Mouse (Mus musculus) lung, postnatal 0 days (tissue): ENCODE results near the gene Hacl1. TPM values are rescaled to one million over a fixed set of nuclear protein-coding genes. Genes with fewer than 3 reads are reported as not detected.

ENCODE experiments used
- ATAC-seq: fragments of 200-750 bp; cut with Nextera tagmentation; 2 replicates; pipeline ENCODE4 v1.8.0; 2017; ENCODE audit warnings: moderate library complexity
- DNase-seq: peaks from one replicate; pipeline ENCODE4 v3.0.0-alpha.2; 2016; ENCODE audit warnings: low spot score
- H3K27ac ChIP-seq: fragments of 300-500 bp; sonication (generic); 2 replicates; pipeline ENCODE4 v1.5.1; 2014; ENCODE audit warnings: antibody characterized with exemption, mild to moderate bottlenecking, low read length, mixed read lengths
- H3K27me3 ChIP-seq: fragments of 300-500 bp; sonication (generic); replicated peaks from 2 replicates; pipeline ENCODE4 v1.6.1; 2014; ENCODE audit warnings: low read length, mixed read lengths; ENCODE audit not compliant: insufficient read depth
- H3K36me3 ChIP-seq: fragments of 300-500 bp; sonication (generic); 2 replicates; pipeline ENCODE4 v1.6.1; 2014; ENCODE audit warnings: low read length, mixed read lengths; ENCODE audit not compliant: insufficient read depth
- H3K4me1 ChIP-seq: fragments of 300-500 bp; sonication (generic); 2 replicates; pipeline ENCODE4 v1.6.1; 2014; ENCODE audit warnings: antibody characterized with exemption, low read depth, low read length, mixed read lengths; ENCODE audit not compliant: insufficient read depth
- H3K4me2 ChIP-seq: fragments of 300-500 bp; sonication (generic); replicated peaks from 2 replicates; pipeline ENCODE4 v1.6.1; 2014; ENCODE audit warnings: low read depth, mild to moderate bottlenecking, low read length, moderate library complexity, mixed read lengths
- H3K4me3 ChIP-seq: fragments of 300-500 bp; sonication (generic); 2 replicates; pipeline ENCODE4 v1.5.1; 2014; ENCODE audit warnings: low read depth, low read length
- H3K9ac ChIP-seq: fragments of 300-500 bp; sonication (generic); replicated peaks from 2 replicates; pipeline ENCODE4 v1.6.1; 2014; ENCODE audit warnings: low read depth, mild to moderate bottlenecking
- H3K9me3 ChIP-seq: fragments of 300-500 bp; sonication (generic); 2 replicates; pipeline ENCODE4 v1.6.1; 2016; ENCODE audit warnings: low read length, mixed read lengths
- CTCF ChIP-seq: IDR thresholded peaks from 2 replicates; pipeline ENCODE4 v1.5.1; 2016; ENCODE audit warnings: antibody characterized with exemption, mild to moderate bottlenecking
- EP300 ChIP-seq: IDR thresholded peaks from 2 replicates; pipeline ENCODE4 v1.6.1; 2016; ENCODE audit warnings: antibody characterized with exemption, mild to moderate bottlenecking, control low read depth
- WGBS: fragments of 180-500 bp; shearing (Covaris S2); extraction: QIAGEN DNeasy Blood & Tissue Kit; methylation state at CpG from one replicate; pipeline ENCODE4 v1.1.7; 2014; 5-methylcytosine and 5-hydroxymethylcytosine counted together
- polyA plus RNA-seq: library from polyadenylated mRNA; unstranded; fragments of >200 nt; fragmentation: Nextera tagmentation; extraction: Ambion mirVana; gene quantifications from 2 replicates; pipeline ENCODE4 v1.2.1, GENCODE M21; 2015

The Hacl1 gene
- polyA plus RNA-seq, 1 experiment from 2014 or later = 13.2 TPM

- Histone ChIP-seq H3K27me3 (no peaks in the 10 kb centered on the region), H3K9ac (no peak overlapping the region), H3K27ac (no peak overlapping the region), H3K9me3 (no peaks in the 10 kb centered on the region), H3K4me2 (no peak overlapping the region), H3K4me3 (no peak overlapping the region), H3K36me3 (no peaks in the 10 kb centered on the region), H3K4me1 (peaks cover 16% of the 10 kb centered on the region)
- DNase-seq (no peak), ATAC-seq (no peak)
- TF ChIP-seq EP300 = no peak
- no peak for TF ChIP-seq CTCF
- WGBS = 89% methylated on average over 8 of the region's 8 CpGs
Observed at GRCm38 (mm10) chr14:31658126-31658680, 17.1 kb upstream of the Hacl1 start.

- peak; percentile 94 for TF ChIP-seq CTCF
- no peak for TF ChIP-seq EP300
- Histone ChIP-seq H3K4me1 (peaks cover 9% of the 10 kb centered on the region; the same call in 1 of the 2 replicates), H3K9ac (no peak overlapping the region), H3K36me3 (no peaks in the 10 kb centered on the region), H3K9me3 (no peaks in the 10 kb centered on the region), H3K4me3 (no peak overlapping the region), H3K27me3 (no peaks in the 10 kb centered on the region), H3K4me2 (peak overlapping the region; percentile 29; the same call in 1 of the 2 replicates), H3K27ac (no peak overlapping the region)
- DNase-seq (peak; percentile 73), ATAC-seq (peak; percentile 36; the same call in 1 of the 2 replicates)
- WGBS = 19% methylated on average over 5 of the region's 5 CpGs
Observed at GRCm38 (mm10) chr14:31656857-31657645, 16.0 kb upstream of the Hacl1 start.

- ATAC-seq (no peak), DNase-seq (no peak)
- TF ChIP-seq CTCF (no peak), EP300 (no peak)
- 69% methylated on average over 7 of the region's 7 CpGs for WGBS
- H3K36me3 ChIP-seq = no peaks in the 10 kb centered on the region
- no peaks in the 10 kb centered on the region for H3K9me3 ChIP-seq
- no peak overlapping the region for H3K4me2 ChIP-seq
- H3K27me3 ChIP-seq = no peaks in the 10 kb centered on the region
- no peak overlapping the region for H3K9ac ChIP-seq
- H3K4me3 ChIP-seq = no peak overlapping the region
- peaks cover 9% of the 10 kb centered on the region; the same call in 1 of the 2 replicates for H3K4me1 ChIP-seq
- no peak overlapping the region for H3K27ac ChIP-seq
Observed at GRCm38 (mm10) chr14:31656386-31656785, 15.3 kb upstream of the Hacl1 start.

GRCm38 (mm10) chr14:31655406-31655805 lies 14.3 kb upstream of the Hacl1 start:
- TF ChIP-seq EP300 = no peak
- TF ChIP-seq CTCF = no peak
- no peak for ATAC-seq
- Histone ChIP-seq H3K36me3 (no peaks in the 10 kb centered on the region), H3K4me2 (no peak overlapping the region), H3K27ac (no peak overlapping the region), H3K9ac (no peak overlapping the region), H3K4me1 (peaks cover 6% of the 10 kb centered on the region; the same call in 1 of the 2 replicates), H3K27me3 (no peaks in the 10 kb centered on the region), H3K4me3 (no peak overlapping the region), H3K9me3 (no peaks in the 10 kb centered on the region)
- 81% methylated on average over 14 of the region's 14 CpGs for WGBS
- DNase-seq = no peak

- Histone ChIP-seq H3K9me3 (no peaks in the 10 kb centered on the region), H3K27ac (no peak overlapping the region), H3K4me2 (no peak overlapping the region), H3K9ac (no peak overlapping the region), H3K4me3 (no peak overlapping the region), H3K36me3 (no peaks in the 10 kb centered on the region), H3K4me1 (peaks cover 6% of the 10 kb centered on the region; the same call in 1 of the 2 replicates), H3K27me3 (no peaks in the 10 kb centered on the region)
- TF ChIP-seq CTCF = no peak
- no peak for TF ChIP-seq EP300
- no peak for DNase-seq
- WGBS = 84% methylated on average over 5 of the region's 5 CpGs
- ATAC-seq = no peak
Observed at GRCm38 (mm10) chr14:31654816-31655215, 13.7 kb upstream of the Hacl1 start.

- no peaks in the 10 kb centered on the region for H3K36me3 ChIP-seq
- no peak overlapping the region for H3K4me2 ChIP-seq
- DNase-seq (no peak), ATAC-seq (no peak)
- H3K9ac ChIP-seq = no peak overlapping the region
- H3K9me3 ChIP-seq = no peaks in the 10 kb centered on the region
- 65% methylated on average over 14 of the region's 14 CpGs for WGBS
- H3K27me3 ChIP-seq = no peaks in the 10 kb centered on the region
- no peak overlapping the region for H3K27ac ChIP-seq
- no peaks in the 10 kb centered on the region for H3K4me1 ChIP-seq
- TF ChIP-seq CTCF (no peak), EP300 (no peak)
- no peak overlapping the region for H3K4me3 ChIP-seq
Observed at GRCm38 (mm10) chr14:31653101-31653875, 12.2 kb upstream of the Hacl1 start.
